22 mouse cellular contexts compared by ENCODE assay signal in the genomic region with DNA sequence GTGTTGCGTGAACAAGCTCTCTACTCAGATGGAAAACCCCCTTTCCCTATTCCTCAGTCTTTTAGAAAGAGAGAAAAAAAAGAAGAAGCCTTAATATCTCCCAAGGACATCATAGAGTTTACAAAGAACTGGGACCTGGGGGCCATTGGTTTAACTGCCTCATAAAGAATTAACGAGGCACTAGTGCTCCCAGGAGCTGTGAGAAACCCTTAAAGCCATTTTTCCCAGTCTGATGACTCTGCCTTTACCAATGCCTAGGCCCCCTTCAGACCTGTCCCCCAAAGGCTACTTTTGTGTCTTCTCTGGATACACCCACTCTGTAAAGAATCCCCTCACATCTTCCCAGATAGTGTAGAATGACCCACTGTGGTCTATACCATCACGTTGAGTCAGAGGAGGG. TPM values are rescaled to one million over a fixed set of nuclear protein-coding genes. Genes with fewer than 3 reads are reported as not detected.
"Had no signal": no experiment of that assay in that cellular context is flagged by ENCODE, and none has a peak within 500 bp of the region (broad histone marks: within the 10 kb centered on the region; RNA-seq: fewer than 3 reads in every experiment).

No protein-coding gene starts in this region.

- H3K27me3 ChIP-seq: heart, embryonic 12.5 days; hindbrain, embryonic 12.5 days; hindbrain, embryonic 15.5 days; intestine, embryonic 15.5 days; limb, embryonic 15.5 days had no signal

- H3K36me3 ChIP-seq: heart, embryonic 10.5 days; heart, embryonic 12.5 days; hindbrain, embryonic 10.5 days; hindbrain, embryonic 12.5 days; hindbrain, embryonic 15.5 days; intestine, embryonic 15.5 days; limb, embryonic 13.5 days; limb, embryonic 15.5 days had no signal

- ATAC-seq: forebrain, embryonic 16.5 days; inflammation-experienced regulatory T-cells, adult 6 months; intestine, embryonic 15.5 days; intestine, postnatal 0 days had no signal

- H3K27ac ChIP-seq: heart, embryonic 10.5 days; hindbrain, embryonic 10.5 days; hindbrain, embryonic 12.5 days; hindbrain, embryonic 15.5 days; intestine, embryonic 15.5 days; limb, embryonic 13.5 days; limb, embryonic 15.5 days had no signal

- H3K9ac ChIP-seq: heart, embryonic 12.5 days; hindbrain, embryonic 12.5 days; hindbrain, embryonic 15.5 days; intestine, embryonic 15.5 days; limb, embryonic 13.5 days; limb, embryonic 15.5 days had no signal

- DNase-seq: gastrocnemius, postnatal 14 days; heart, adult 18-20 months; heart, postnatal 10 days; heart, postnatal 4 days; kidney, postnatal 10 days; layer of hippocampus, adult 9-11 months; layer of hippocampus, postnatal 36 days; left cerebral cortex, postnatal 4 days had no signal

- H3K4me3 ChIP-seq: heart, embryonic 10.5 days; heart, embryonic 12.5 days; hindbrain, embryonic 10.5 days; hindbrain, embryonic 12.5 days; hindbrain, embryonic 15.5 days; intestine, embryonic 15.5 days; limb, embryonic 13.5 days; limb, embryonic 15.5 days had no signal

- H3K4me2 ChIP-seq: heart, embryonic 12.5 days; hindbrain, embryonic 12.5 days; hindbrain, embryonic 15.5 days; intestine, embryonic 15.5 days; limb, embryonic 13.5 days; limb, embryonic 15.5 days had no signal

- H3K9me3 ChIP-seq: heart, embryonic 10.5 days; heart, embryonic 12.5 days; hindbrain, embryonic 10.5 days; hindbrain, embryonic 12.5 days; hindbrain, embryonic 15.5 days; intestine, embryonic 15.5 days; limb, embryonic 13.5 days; limb, embryonic 15.5 days had no signal

- H3K4me1 ChIP-seq: heart, embryonic 10.5 days; heart, embryonic 12.5 days; intestine, embryonic 15.5 days had no signal

RNA-seq across cellular contexts. Expression of a gene that starts 46.4 kb away (rescaled TPM):
- total RNA-seq: granulocyte monocyte progenitor cell, adult 5-6 weeks; heart, adult 18-20 months; heart, adult 8-10 months; heart, postnatal 10 days; heart, postnatal 25 days had no signal
